Mouse (Mus musculus): Measurements from ENCODE around the gene Rbm20. TPM values are rescaled to one million over a fixed set of nuclear protein-coding genes. Genes with fewer than 3 reads are reported as not detected.

The Rbm20 gene
- polyA plus RNA-seq, 1 experiment from 2014 or later, result 4.0 TPM

GRCm38 (mm10) chr19:53832512-53832911 lies 155.4 kb downstream of the Rbm20 start:
- 23% methylated on average over 7 of the region's 7 CpGs for WGBS
- no peak overlapping the region for H3K4me3 ChIP-seq
- no peak overlapping the region for H3K4me2 ChIP-seq
- no peak overlapping the region for H3K27ac ChIP-seq
- H3K9me3 ChIP-seq, result no peaks in the 10 kb centered on the region
- no peak for ATAC-seq (ENCODE audit: insufficient number of reproducible peaks, low FRiP score, low TSS enrichment, low read depth)
- H3K36me3 ChIP-seq, result no peaks in the 10 kb centered on the region
- H3K4me1 ChIP-seq, result peaks cover 18% of the 10 kb centered on the region
- no peak overlapping the region for H3K9ac ChIP-seq
- H3K27me3 ChIP-seq, result no peaks in the 10 kb centered on the region

GRCm38 (mm10) chr19:53833745-53834369 lies 156.8 kb downstream of the Rbm20 start:
- Histone ChIP-seq H3K36me3 (no peaks in the 10 kb centered on the region), H3K9me3 (no peaks in the 10 kb centered on the region), H3K4me1 (peaks cover 24% of the 10 kb centered on the region), H3K9ac (no peak overlapping the region), H3K27me3 (no peaks in the 10 kb centered on the region), H3K4me2 (no peak overlapping the region), H3K4me3 (no peak overlapping the region), H3K27ac (no peak overlapping the region)
- WGBS, result 25% methylated on average over 8 of the region's 8 CpGs
- no peak for ATAC-seq (ENCODE audit: insufficient number of reproducible peaks, low FRiP score, low TSS enrichment, low read depth)

- no peaks in the 10 kb centered on the region for H3K27me3 ChIP-seq
- WGBS, result 27% methylated on average over 6 of the region's 6 CpGs
- no peak overlapping the region for H3K4me3 ChIP-seq
- H3K9me3 ChIP-seq, result no peaks in the 10 kb centered on the region
- no peak for ATAC-seq (ENCODE audit: insufficient number of reproducible peaks, low FRiP score, low TSS enrichment, low read depth)
- H3K27ac ChIP-seq, result peak overlapping the region; percentile 59
- no peaks in the 10 kb centered on the region for H3K36me3 ChIP-seq
- no peak overlapping the region for H3K9ac ChIP-seq
- peaks cover 23% of the 10 kb centered on the region for H3K4me1 ChIP-seq
- H3K4me2 ChIP-seq, result no peak overlapping the region
Observed at GRCm38 (mm10) chr19:53836569-53837454, 159.7 kb downstream of the Rbm20 start.

- no peaks in the 10 kb centered on the region for H3K27me3 ChIP-seq
- peak overlapping the region; percentile 71 for H3K27ac ChIP-seq
- no peak overlapping the region for H3K9ac ChIP-seq
- WGBS, result 33% methylated on average over 9 of the region's 9 CpGs
- no peak overlapping the region for H3K4me2 ChIP-seq
- peaks cover 21% of the 10 kb centered on the region for H3K4me1 ChIP-seq
- peak; percentile 16; the same call in 1 of the 2 replicates for ATAC-seq (ENCODE audit: insufficient number of reproducible peaks, low FRiP score, low TSS enrichment, low read depth)
- no peaks in the 10 kb centered on the region for H3K36me3 ChIP-seq
- H3K9me3 ChIP-seq, result no peaks in the 10 kb centered on the region
- H3K4me3 ChIP-seq, result no peak overlapping the region
Observed at GRCm38 (mm10) chr19:53838850-53839249, 161.7 kb downstream of the Rbm20 start.

- Histone ChIP-seq H3K4me2 (no peak overlapping the region), H3K4me3 (no peak overlapping the region), H3K9ac (no peak overlapping the region), H3K27ac (peak overlapping the region; percentile 71; the same call in 1 of the 2 replicates), H3K4me1 (peaks cover 19% of the 10 kb centered on the region), H3K9me3 (no peaks in the 10 kb centered on the region), H3K27me3 (no peaks in the 10 kb centered on the region), H3K36me3 (no peaks in the 10 kb centered on the region)
- no peak for ATAC-seq (ENCODE audit: insufficient number of reproducible peaks, low FRiP score, low TSS enrichment, low read depth)
- WGBS, result 52% methylated on average over 6 of the region's 6 CpGs
Observed at GRCm38 (mm10) chr19:53839837-53840236, 162.7 kb downstream of the Rbm20 start.

- Histone ChIP-seq H3K9ac (no peak overlapping the region), H3K4me2 (no peak overlapping the region), H3K4me1 (peaks cover 14% of the 10 kb centered on the region), H3K36me3 (no peaks in the 10 kb centered on the region), H3K4me3 (no peak overlapping the region), H3K9me3 (no peaks in the 10 kb centered on the region), H3K27ac (no peak overlapping the region), H3K27me3 (no peaks in the 10 kb centered on the region)
- ATAC-seq (ENCODE audit: insufficient number of reproducible peaks, low FRiP score, low TSS enrichment, low read depth), result no peak
- 68% methylated on average over 8 of the region's 8 CpGs for WGBS
Observed at GRCm38 (mm10) chr19:53841915-53842314, 164.8 kb downstream of the Rbm20 start.

GRCm38 (mm10) chr19:53843972-53844371 lies 166.9 kb downstream of the Rbm20 start:
- no peak overlapping the region for H3K27ac ChIP-seq
- WGBS, result 90% methylated on average over 8 of the region's 8 CpGs
- no peaks in the 10 kb centered on the region for H3K36me3 ChIP-seq
- H3K9me3 ChIP-seq, result no peaks in the 10 kb centered on the region
- no peak overlapping the region for H3K9ac ChIP-seq
- no peak for ATAC-seq (ENCODE audit: insufficient number of reproducible peaks, low FRiP score, low TSS enrichment, low read depth)
- H3K4me2 ChIP-seq, result no peak overlapping the region
- no peaks in the 10 kb centered on the region for H3K27me3 ChIP-seq
- H3K4me1 ChIP-seq, result peaks cover 7% of the 10 kb centered on the region; the same call in 1 of the 2 replicates
- no peak overlapping the region for H3K4me3 ChIP-seq

GRCm38 (mm10) chr19:53848272-53848995 lies 171.3 kb downstream of the Rbm20 start:
- WGBS, result 80% methylated on average over 10 of the region's 10 CpGs
- Histone ChIP-seq H3K4me2 (no peak overlapping the region), H3K27ac (0 out of 2 replicates have a peak overlapping the region, but pooled peaks have one; percentile 17), H3K36me3 (no peaks in the 10 kb centered on the region), H3K4me1 (peaks cover 36% of the 10 kb centered on the region), H3K4me3 (no peak overlapping the region), H3K27me3 (no peaks in the 10 kb centered on the region), H3K9me3 (no peaks in the 10 kb centered on the region), H3K9ac (no peak overlapping the region)
- no peak for ATAC-seq (ENCODE audit: insufficient number of reproducible peaks, low FRiP score, low TSS enrichment, low read depth)

- no peaks in the 10 kb centered on the region for H3K36me3 ChIP-seq
- peaks cover 43% of the 10 kb centered on the region for H3K4me1 ChIP-seq
- no peaks in the 10 kb centered on the region for H3K9me3 ChIP-seq
- no peaks in the 10 kb centered on the region for H3K27me3 ChIP-seq
- no peak overlapping the region for H3K9ac ChIP-seq
- no peak overlapping the region for H3K4me3 ChIP-seq
- no peak; the same call in 1 of the 2 replicates for ATAC-seq (ENCODE audit: insufficient number of reproducible peaks, low FRiP score, low TSS enrichment, low read depth)
- H3K27ac ChIP-seq, result peak overlapping the region; percentile 82
- peak overlapping the region; percentile 22 for H3K4me2 ChIP-seq
- WGBS, result 21% methylated on average over 18 of the region's 18 CpGs
Observed at GRCm38 (mm10) chr19:53850166-53850922, 173.2 kb downstream of the Rbm20 start.

- 72% methylated on average over 13 of the region's 13 CpGs for WGBS
- no peaks in the 10 kb centered on the region for H3K27me3 ChIP-seq
- peak overlapping the region; percentile 82 for H3K27ac ChIP-seq
- no peaks in the 10 kb centered on the region for H3K36me3 ChIP-seq
- no peaks in the 10 kb centered on the region for H3K9me3 ChIP-seq
- no peak overlapping the region for H3K9ac ChIP-seq
- H3K4me1 ChIP-seq, result peaks cover 48% of the 10 kb centered on the region
- H3K4me2 ChIP-seq, result no peak overlapping the region
- no peak overlapping the region for H3K4me3 ChIP-seq
- no peak for ATAC-seq (ENCODE audit: insufficient number of reproducible peaks, low FRiP score, low TSS enrichment, low read depth)
Observed at GRCm38 (mm10) chr19:53851352-53851751, 174.2 kb downstream of the Rbm20 start.

Data from limb, embryonic 15.5 days (tissue).